Mouse (Mus musculus) intestine, postnatal 0 days (tissue): ENCODE measurements at regions not wholly inside any gene's neighbourhood (a gene's known extent, or its start where the extent isn't known, plus 50 kb on each side); places are given as distances from the start of the nearest gene placed in this dataset.

ENCODE experiments used
- ATAC-seq: fragments of 200-750 bp; cut with Nextera tagmentation; 2 replicates; pipeline ENCODE4 v1.8.0; 2017; ENCODE audit warnings: mild to moderate bottlenecking, moderate TSS enrichment, moderate library complexity
- H3K27ac ChIP-seq: fragments of 300-500 bp; sonication (generic); 2 replicates; pipeline ENCODE4 v1.5.1; 2014; ENCODE audit warnings: mild to moderate bottlenecking, low read depth, low read length, moderate library complexity
- H3K27me3 ChIP-seq: fragments of 300-500 bp; sonication (generic); replicated peaks from 2 replicates; pipeline ENCODE4 v1.6.1; 2014; ENCODE audit warnings: low read length, mixed read lengths; ENCODE audit not compliant: control insufficient read depth, insufficient read depth
- H3K36me3 ChIP-seq: fragments of 300-500 bp; sonication (generic); 2 replicates; pipeline ENCODE4 v1.6.1; 2014; ENCODE audit warnings: mild to moderate bottlenecking, moderate library complexity; ENCODE audit not compliant: control insufficient read depth, insufficient read depth
- H3K4me1 ChIP-seq: fragments of 300-500 bp; sonication (generic); replicated peaks from 2 replicates; pipeline ENCODE4 v1.6.1; 2014; ENCODE audit warnings: antibody characterized with exemption, low read length, mixed read lengths; ENCODE audit not compliant: control insufficient read depth, insufficient read depth
- H3K4me2 ChIP-seq: fragments of 300-500 bp; sonication (generic); replicated peaks from 2 replicates; pipeline ENCODE4 v1.6.1; 2014; ENCODE audit warnings: low read depth, mild to moderate bottlenecking, moderate library complexity
- H3K4me3 ChIP-seq: fragments of 300-500 bp; sonication (generic); 2 replicates; pipeline ENCODE4 v1.5.1; 2014; ENCODE audit warnings: low read depth, low read length
- H3K9ac ChIP-seq: fragments of 300-500 bp; sonication (generic); 2 replicates; pipeline ENCODE4 v1.6.1; 2014; ENCODE audit warnings: mild to moderate bottlenecking, low read depth, low read length
- H3K9me3 ChIP-seq: fragments of 300-500 bp; sonication (generic); 2 replicates; pipeline ENCODE4 v1.6.1; 2016; ENCODE audit warnings: mixed run types; ENCODE audit not compliant: control insufficient read depth
- CTCF ChIP-seq: sonication (generic); IDR thresholded peaks from 2 replicates; pipeline ENCODE4 v1.5.1; 2016; ENCODE audit warnings: low read depth, mild to moderate bottlenecking, control low read depth, antibody characterized with exemption, moderate library complexity
- WGBS: fragments of 180-500 bp; shearing (Covaris S2); extraction: QIAGEN DNeasy Blood & Tissue Kit; methylation state at CpG from one replicate; pipeline ENCODE4 v1.1.7; 2014; 5-methylcytosine and 5-hydroxymethylcytosine counted together

DNA sequence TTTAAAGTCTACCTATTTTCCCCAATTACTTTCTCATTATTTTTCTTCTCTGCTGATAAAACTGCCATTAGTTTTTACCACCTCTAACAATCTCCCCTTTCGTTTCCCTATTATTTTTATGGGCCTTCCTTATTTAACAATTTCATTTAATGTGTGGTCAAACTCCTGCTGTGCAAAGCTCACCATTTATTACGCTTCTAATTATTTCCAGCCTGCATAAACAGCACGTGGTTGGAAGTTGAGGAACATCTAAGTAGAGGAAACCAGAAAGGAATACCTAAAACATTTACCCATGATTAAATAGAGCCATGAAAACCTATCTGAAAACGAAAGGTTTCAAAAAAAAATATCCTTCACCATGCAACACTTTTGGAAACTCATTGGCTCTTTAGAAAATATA lies 202.3 kb downstream of the 1700017N19Rik start:
- WGBS, result 55% methylated on average over 4 of the region's 4 CpGs
- Histone ChIP-seq H3K4me3 (no peak overlapping the region), H3K9me3 (no peaks in the 10 kb centered on the region), H3K27ac (no peak overlapping the region), H3K9ac (no peak overlapping the region), H3K36me3 (no peaks in the 10 kb centered on the region), H3K4me2 (no peak overlapping the region), H3K27me3 (no peaks in the 10 kb centered on the region), H3K4me1 (no peaks in the 10 kb centered on the region)
- ATAC-seq, result no peak
- TF ChIP-seq CTCF, result no peak

DNA sequence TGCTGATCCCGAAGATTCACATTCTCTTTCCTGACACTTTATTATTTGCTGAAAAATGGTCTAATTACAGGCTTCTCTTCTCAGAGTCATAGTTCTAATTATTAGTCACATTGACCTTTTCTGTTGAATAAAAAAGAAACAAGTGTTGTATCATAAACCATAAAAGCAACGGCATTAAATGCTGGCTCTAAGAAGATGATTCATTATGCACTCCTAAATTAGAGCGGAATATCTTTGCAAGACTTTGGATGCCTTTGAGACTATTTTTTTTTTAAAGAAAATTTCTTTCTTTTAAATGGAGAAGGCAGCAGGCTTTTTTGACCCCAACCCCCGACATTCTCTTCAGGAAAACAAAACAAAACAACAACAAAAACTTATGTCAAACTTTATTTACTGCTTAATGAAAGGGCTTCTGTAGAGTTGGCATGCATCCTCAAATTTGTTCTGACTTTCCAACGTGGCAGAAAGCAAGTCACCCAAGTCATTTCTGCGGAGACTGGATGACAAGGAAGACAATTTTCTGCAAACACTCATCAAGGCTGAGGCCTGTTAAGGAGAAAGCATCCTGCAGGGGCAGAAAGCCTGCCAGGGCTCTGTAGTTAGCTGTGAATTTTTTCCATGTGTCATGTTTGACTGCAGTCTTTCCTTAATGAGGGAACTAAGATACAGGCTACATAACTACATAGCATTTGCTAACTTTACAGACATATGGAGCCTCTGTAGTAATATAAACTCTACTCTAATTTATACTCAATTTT lies 205.1 kb downstream of the 1700017N19Rik start:
- H3K4me2 ChIP-seq, result no peak overlapping the region
- no peak overlapping the region for H3K9ac ChIP-seq
- no peaks in the 10 kb centered on the region for H3K27me3 ChIP-seq
- TF ChIP-seq CTCF, result no peak
- no peak overlapping the region for H3K4me3 ChIP-seq
- no peaks in the 10 kb centered on the region for H3K9me3 ChIP-seq
- H3K27ac ChIP-seq, result no peak overlapping the region
- H3K4me1 ChIP-seq, result no peaks in the 10 kb centered on the region
- WGBS, result 75% methylated on average over 6 of the region's 6 CpGs
- no peaks in the 10 kb centered on the region for H3K36me3 ChIP-seq
- ATAC-seq, result no peak

- no peak for ATAC-seq
- no peak overlapping the region for H3K4me2 ChIP-seq
- 63% methylated on average over 2 of the region's 2 CpGs for WGBS
- no peaks in the 10 kb centered on the region for H3K4me1 ChIP-seq
- peak; percentile 9; the same call in 1 of the 2 replicates for TF ChIP-seq CTCF
- H3K27me3 ChIP-seq, result no peaks in the 10 kb centered on the region
- no peak overlapping the region for H3K4me3 ChIP-seq
- no peak overlapping the region for H3K27ac ChIP-seq
- no peaks in the 10 kb centered on the region for H3K9me3 ChIP-seq
- no peak overlapping the region for H3K9ac ChIP-seq
- no peaks in the 10 kb centered on the region for H3K36me3 ChIP-seq
These were observed 221.4 kb downstream of the 1700017N19Rik start for GRCm38 (mm10) chr10:100811639-100812038.

DNA sequence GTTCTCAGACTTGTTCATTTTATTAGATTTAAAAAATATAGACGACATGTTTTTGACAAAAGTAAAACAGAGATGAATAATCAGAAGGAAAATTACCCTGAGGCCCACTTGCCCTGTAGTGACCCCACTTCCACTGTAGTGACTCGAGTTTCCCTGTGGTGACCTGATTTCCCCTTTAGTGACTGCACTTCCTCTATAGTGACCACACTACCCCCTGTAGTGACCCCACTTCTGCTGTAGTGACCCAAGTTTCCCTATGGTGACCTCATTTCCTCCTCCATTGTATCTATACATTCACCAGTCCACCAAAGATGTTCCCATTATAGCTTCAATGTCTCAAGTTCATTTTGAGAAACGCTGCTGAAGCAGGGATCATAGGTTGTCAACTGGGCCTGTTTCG lies 244.5 kb downstream of the 1700017N19Rik start:
- no peak for TF ChIP-seq CTCF
- ATAC-seq, result no peak
- Histone ChIP-seq H3K4me3 (no peak overlapping the region), H3K4me2 (no peak overlapping the region), H3K9ac (no peak overlapping the region), H3K9me3 (no peaks in the 10 kb centered on the region), H3K36me3 (no peaks in the 10 kb centered on the region), H3K4me1 (no peaks in the 10 kb centered on the region), H3K27me3 (no peaks in the 10 kb centered on the region), H3K27ac (no peak overlapping the region)
- 71% methylated on average over 4 of the region's 4 CpGs for WGBS

GRCm38 (mm10) chr10:100853213-100853612 lies 262.9 kb downstream of the 1700017N19Rik start:
- Histone ChIP-seq H3K4me3 (no peak overlapping the region), H3K9ac (no peak overlapping the region), H3K4me2 (no peak overlapping the region), H3K36me3 (no peaks in the 10 kb centered on the region), H3K27me3 (no peaks in the 10 kb centered on the region), H3K27ac (no peak overlapping the region), H3K9me3 (no peaks in the 10 kb centered on the region), H3K4me1 (no peaks in the 10 kb centered on the region)
- TF ChIP-seq CTCF, result no peak
- ATAC-seq, result no peak

- Histone ChIP-seq H3K4me3 (no peak overlapping the region), H3K36me3 (no peaks in the 10 kb centered on the region), H3K9me3 (no peaks in the 10 kb centered on the region), H3K27ac (no peak overlapping the region), H3K4me1 (no peaks in the 10 kb centered on the region), H3K4me2 (no peak overlapping the region), H3K27me3 (no peaks in the 10 kb centered on the region), H3K9ac (no peak overlapping the region)
- ATAC-seq, result no peak
- TF ChIP-seq CTCF, result no peak
- 85% methylated on average over 3 of the region's 3 CpGs for WGBS
These were observed 266.2 kb downstream of the 1700017N19Rik start for GRCm38 (mm10) chr10:100856509-100856908.
